Mouse (Mus musculus) liver, embryonic 12.5 days (tissue): Measurements from ENCODE around the gene Tulp2. TPM values are rescaled to one million over a fixed set of nuclear protein-coding genes. Genes with fewer than 3 reads are reported as not detected.

Experiments used
- ATAC-seq: fragments of 200-750 bp; cut with Nextera tagmentation; 2 replicates; pipeline ENCODE4 v1.8.0; 2017; ENCODE audit warnings: moderate number of reproducible peaks, mild to moderate bottlenecking, moderate library complexity
- H3K27ac ChIP-seq: fragments of 300-500 bp; sonication (generic); 2 replicates; pipeline ENCODE4 v1.5.1; 2016; ENCODE audit warnings: mild to moderate bottlenecking
- H3K27me3 ChIP-seq: fragments of 300-500 bp; sonication (generic); replicated peaks from 2 replicates; pipeline ENCODE4 v1.6.1; 2016; ENCODE audit warnings: mild to moderate bottlenecking, moderate library complexity
- H3K36me3 ChIP-seq: fragments of 300-500 bp; sonication (generic); 2 replicates; pipeline ENCODE4 v1.6.1; 2016; ENCODE audit warnings: mild to moderate bottlenecking, moderate library complexity
- H3K4me1 ChIP-seq: fragments of 300-500 bp; sonication (generic); 2 replicates; pipeline ENCODE4 v1.6.1; 2016
- H3K4me2 ChIP-seq: fragments of 300-500 bp; sonication (generic); 2 replicates; pipeline ENCODE4 v1.6.1; 2016; ENCODE audit warnings: mild to moderate bottlenecking, moderate library complexity
- H3K4me3 ChIP-seq: fragments of 300-500 bp; sonication (generic); 2 replicates; pipeline ENCODE4 v1.5.1; 2016; ENCODE audit warnings: mild to moderate bottlenecking, moderate library complexity
- H3K9ac ChIP-seq: fragments of 300-500 bp; sonication (generic); 2 replicates; pipeline ENCODE4 v1.6.1; 2016; ENCODE audit warnings: mild to moderate bottlenecking, moderate library complexity
- H3K9me3 ChIP-seq: fragments of 300-500 bp; sonication (generic); replicated peaks from 2 replicates; pipeline ENCODE4 v1.6.1; 2016; ENCODE audit warnings: mild to moderate bottlenecking, moderate library complexity
- WGBS: fragments of 180-500 bp; shearing (Covaris S2); methylation state at CpG from one replicate; pipeline ENCODE4 v1.1.7; 2016; ENCODE audit not compliant: insufficient replicate concordance; 5-methylcytosine and 5-hydroxymethylcytosine counted together
- polyA plus RNA-seq: library from polyadenylated mRNA; unstranded; fragments of >200 nt; fragmentation: Nextera tagmentation; extraction: Ambion mirVana; gene quantifications from 2 replicates; pipeline ENCODE4 v1.2.1, GENCODE M21; 2016

Tulp2 gene
- polyA plus RNA-seq, 1 experiment from 2014 or later = 2.0 TPM

DNA sequence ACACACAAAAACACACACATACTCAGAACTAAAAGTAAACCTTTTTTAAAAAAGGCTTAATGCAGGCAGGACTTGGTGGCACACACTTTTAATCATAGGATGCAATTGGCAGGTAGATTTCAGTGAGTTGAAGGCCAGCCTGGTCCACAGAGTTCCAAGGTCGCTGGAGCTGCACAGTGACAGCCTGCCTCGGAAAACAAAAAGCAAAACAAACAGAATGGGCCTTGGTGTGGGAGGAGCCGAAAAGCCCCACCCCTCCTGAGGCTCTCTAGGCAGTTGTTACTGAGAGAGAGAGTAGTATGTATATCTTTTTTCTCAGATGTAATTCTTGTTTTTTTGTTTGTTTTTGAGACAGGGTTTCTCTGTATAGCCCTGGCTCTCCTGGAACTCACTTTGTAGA lies 9.6 kb downstream of the Tulp2 start:
- Histone ChIP-seq H3K9ac (peak overlapping the region; percentile 22), H3K27ac (peak overlapping the region; percentile 74), H3K4me2 (peak overlapping the region; percentile 48), H3K4me1 (peaks cover 76% of the 10 kb centered on the region), H3K36me3 (peaks cover 44% of the 10 kb centered on the region), H3K9me3 (no peaks in the 10 kb centered on the region), H3K4me3 (peak overlapping the region; percentile 18), H3K27me3 (no peaks in the 10 kb centered on the region)
- 12% methylated on average over 3 of the region's 3 CpGs for WGBS
- ATAC-seq = peak; percentile 57; the same call in 1 of the 2 replicates

DNA sequence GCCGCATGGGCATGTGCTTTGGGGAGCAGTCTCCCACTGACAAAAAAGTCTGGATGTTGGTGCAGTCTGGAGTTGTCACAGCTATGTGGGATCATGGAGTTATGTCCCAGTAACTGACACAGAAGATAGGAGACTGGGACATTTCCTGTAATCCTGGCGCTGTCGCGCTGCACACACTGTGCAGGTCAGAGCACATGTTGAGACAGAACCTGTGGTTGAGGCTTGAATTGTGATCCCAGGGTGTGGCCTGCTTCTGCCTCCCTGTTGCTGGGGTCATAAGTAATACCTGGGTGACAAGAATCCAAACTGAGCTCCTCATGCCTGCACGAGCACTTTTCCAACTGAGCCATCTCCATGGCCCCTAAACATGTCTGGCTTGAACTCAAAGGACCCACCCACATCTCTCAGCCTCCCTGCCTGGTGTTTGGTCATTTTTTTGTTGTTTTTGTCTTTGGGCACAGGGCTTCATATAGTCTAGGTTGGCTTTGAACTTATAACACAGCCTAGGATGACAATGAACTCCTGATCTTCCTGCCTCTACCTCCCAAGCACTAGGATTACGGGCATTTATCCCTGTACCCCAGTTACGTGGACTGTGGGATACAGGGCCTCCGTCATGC lies 10.7 kb downstream of the Tulp2 start:
- no peak for ATAC-seq
- Histone ChIP-seq H3K36me3 (peaks cover 55% of the 10 kb centered on the region), H3K4me1 (peaks cover 65% of the 10 kb centered on the region), H3K27me3 (no peaks in the 10 kb centered on the region), H3K27ac (peak overlapping the region; percentile 74; the same call in 1 of the 2 replicates), H3K9ac (0 out of 2 replicates have a peak overlapping the region, but pooled peaks have one; percentile 24), H3K4me2 (no peak overlapping the region), H3K9me3 (no peaks in the 10 kb centered on the region), H3K4me3 (no peak overlapping the region)
- WGBS = 91% methylated on average over 8 of the region's 8 CpGs

DNA sequence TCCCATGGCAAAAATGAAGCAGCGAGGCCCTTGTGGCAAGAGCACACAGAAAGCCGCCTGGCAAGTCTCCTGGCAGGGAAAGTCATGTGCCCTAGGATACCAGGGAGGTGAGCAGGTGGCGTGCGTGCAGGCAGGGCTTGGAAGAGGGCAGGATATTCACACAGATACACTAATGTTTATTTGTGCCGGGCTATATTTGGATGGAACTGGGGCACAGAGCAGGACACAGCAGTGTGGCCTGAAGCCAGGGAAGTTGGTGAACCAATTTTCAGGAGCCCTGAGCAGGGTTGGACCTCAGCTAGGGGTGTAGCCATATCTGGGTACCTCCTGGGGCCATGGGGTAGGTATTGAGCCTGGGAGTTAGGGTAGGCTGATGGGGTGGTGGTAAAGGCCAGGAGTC lies 11.3 kb downstream of the Tulp2 start:
- no peaks in the 10 kb centered on the region for H3K27me3 ChIP-seq
- H3K4me1 ChIP-seq = peaks cover 59% of the 10 kb centered on the region
- no peak for ATAC-seq
- WGBS = 88% methylated on average over 5 of the region's 5 CpGs
- no peak overlapping the region for H3K4me3 ChIP-seq
- no peak overlapping the region for H3K9ac ChIP-seq
- H3K4me2 ChIP-seq = no peak overlapping the region
- no peaks in the 10 kb centered on the region for H3K9me3 ChIP-seq
- H3K27ac ChIP-seq = peak overlapping the region; percentile 17; the same call in 1 of the 2 replicates
- peaks cover 61% of the 10 kb centered on the region for H3K36me3 ChIP-seq

DNA sequence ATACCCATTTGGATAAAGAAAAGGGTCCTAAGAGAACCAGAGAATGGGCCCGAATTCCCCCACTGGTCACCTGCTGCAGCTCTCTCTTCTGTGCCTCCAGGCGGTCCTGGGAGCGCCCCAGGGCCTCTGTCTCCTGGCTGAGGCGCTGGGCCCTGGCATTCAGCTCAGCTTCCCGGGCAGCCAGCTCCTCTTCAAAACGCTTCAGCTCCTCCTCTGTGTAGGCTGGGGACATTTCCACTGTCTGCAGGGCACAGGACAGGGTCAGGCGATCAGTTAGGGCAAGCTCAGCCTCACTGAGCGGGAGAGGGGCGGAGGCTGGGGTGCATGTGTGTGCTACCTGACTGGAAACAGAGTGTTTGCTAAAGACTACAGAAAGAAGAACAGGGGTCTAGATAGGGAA lies 12.9 kb downstream of the Tulp2 start:
- H3K27ac ChIP-seq = no peak overlapping the region
- peaks cover 77% of the 10 kb centered on the region for H3K36me3 ChIP-seq
- no peak for ATAC-seq

DNA sequence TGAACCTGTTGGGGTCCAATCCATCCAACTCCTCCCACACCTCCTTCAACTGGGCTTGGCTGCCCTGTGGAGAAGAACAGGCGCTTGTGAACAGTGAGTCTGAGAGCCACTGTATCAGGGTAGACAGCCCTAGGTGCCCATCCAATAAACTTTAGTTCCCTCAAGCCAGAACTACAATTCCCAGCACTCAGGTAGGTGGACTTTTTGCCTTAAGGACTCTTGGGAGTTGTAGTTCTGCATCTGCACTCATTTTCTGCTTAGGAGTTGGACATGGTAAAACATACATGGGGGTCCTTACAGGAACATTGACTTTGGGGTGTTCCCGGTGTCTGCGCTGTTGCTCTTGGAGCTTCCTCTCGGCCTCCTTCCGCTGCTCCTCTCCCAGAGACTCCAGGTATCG lies 16.8 kb downstream of the Tulp2 start:
- H3K4me1 ChIP-seq = peaks cover 9% of the 10 kb centered on the region
- no peaks in the 10 kb centered on the region for H3K27me3 ChIP-seq
- H3K4me2 ChIP-seq = no peak overlapping the region
- no peak overlapping the region for H3K4me3 ChIP-seq
- no peak for ATAC-seq
- 95% methylated on average over 6 of the region's 6 CpGs for WGBS
- no peak overlapping the region for H3K9ac ChIP-seq
- H3K9me3 ChIP-seq = no peaks in the 10 kb centered on the region
- no peak overlapping the region for H3K27ac ChIP-seq
- H3K36me3 ChIP-seq = peaks cover 100% of the 10 kb centered on the region

More for the DNA sequence above, 12.9 kb downstream of the Tulp2 start:
- Histone ChIP-seq H3K9me3 (no peaks in the 10 kb centered on the region), H3K4me1 (peaks cover 43% of the 10 kb centered on the region), H3K27me3 (no peaks in the 10 kb centered on the region), H3K4me2 (no peak overlapping the region), H3K9ac (no peak overlapping the region), H3K4me3 (no peak overlapping the region)
- WGBS = 81% methylated on average over 9 of the region's 9 CpGs

DNA sequence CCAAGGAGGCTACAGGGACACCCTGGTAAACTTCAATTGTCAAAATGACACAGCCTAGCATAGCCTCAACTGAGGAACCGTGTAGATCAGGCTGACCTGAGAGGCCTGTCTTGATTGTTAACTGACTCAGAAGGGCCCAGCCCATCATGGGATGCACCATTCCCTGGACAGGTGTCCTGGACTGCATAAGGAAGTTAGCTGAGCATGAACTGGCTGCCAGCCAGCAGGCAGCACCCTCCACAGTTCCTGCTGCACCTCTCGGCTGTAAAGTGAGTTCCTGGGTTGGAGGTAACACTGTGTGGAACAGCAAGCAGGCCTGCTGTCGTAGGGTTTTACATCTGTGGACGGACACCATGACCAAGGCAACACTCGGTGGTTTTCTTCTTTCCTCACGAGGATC lies 25.9 kb downstream of the Tulp2 start:
- Histone ChIP-seq H3K36me3 (peaks cover 53% of the 10 kb centered on the region), H3K9ac (peak overlapping the region; percentile 88), H3K4me1 (peaks cover 38% of the 10 kb centered on the region), H3K4me2 (peak overlapping the region; percentile 94), H3K9me3 (no peaks in the 10 kb centered on the region), H3K27ac (peak overlapping the region; percentile 98), H3K27me3 (no peaks in the 10 kb centered on the region), H3K4me3 (peak overlapping the region; percentile 83)
- 87% methylated on average over 6 of the region's 6 CpGs for WGBS
- ATAC-seq = no peak

DNA sequence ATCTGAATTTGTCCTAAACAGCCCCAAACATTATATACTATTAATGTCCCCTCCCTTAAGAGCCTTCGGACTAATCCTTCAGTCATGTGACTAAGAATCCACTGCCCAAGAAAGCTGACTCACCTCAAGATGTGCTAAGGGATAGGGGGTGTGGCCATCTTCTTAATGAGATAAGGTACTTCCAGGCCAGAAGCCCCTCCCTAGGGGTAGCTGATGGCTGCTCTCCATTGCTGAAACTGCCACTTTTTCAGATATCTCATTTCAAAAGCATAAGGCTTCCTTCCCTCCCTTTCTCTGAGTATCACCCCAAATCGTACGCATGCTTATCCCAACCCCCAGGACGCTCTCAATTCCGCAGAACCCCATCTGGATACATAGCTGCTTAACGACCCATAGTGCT lies 26.9 kb downstream of the Tulp2 start:
- 31% methylated on average over 6 of the region's 6 CpGs for WGBS
- peaks cover 38% of the 10 kb centered on the region for H3K4me1 ChIP-seq
- ATAC-seq = peak; percentile 81

DNA sequence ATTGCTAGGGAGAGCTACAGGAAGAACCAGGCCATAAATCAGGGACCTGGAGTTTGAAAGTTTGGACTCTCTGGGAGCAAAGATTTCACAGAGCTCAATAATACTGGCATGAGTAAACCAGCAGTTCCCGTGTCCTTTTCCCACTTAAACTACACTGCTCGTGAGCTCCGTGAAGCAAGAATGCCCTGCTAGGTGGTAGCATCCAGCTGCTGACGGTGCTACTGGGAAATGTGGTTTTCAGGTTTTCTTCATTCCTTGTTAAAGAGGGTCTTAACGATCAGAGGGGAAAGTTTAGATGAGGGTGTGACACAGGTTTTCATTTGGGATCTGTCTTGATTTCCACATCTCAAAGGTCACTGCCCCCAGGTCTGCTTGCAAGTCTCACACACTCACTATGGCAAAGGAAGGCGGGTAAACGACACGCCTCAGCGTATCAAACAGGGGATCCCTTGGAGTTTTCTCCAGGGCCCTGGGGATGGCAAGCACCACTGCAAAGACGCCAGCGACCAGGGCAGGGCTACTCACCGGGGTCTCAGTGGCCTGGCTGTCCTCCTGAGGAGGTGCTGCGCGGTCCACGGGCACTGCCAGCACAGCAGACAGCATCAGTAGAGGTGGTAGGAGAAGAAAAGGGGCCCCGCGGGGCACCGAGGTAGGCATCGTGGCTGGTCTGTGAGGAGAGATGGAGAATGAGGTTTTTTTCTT lies 27.7 kb downstream of the Tulp2 start:
- H3K4me2 ChIP-seq = peak overlapping the region; percentile 94
- peaks cover 36% of the 10 kb centered on the region for H3K36me3 ChIP-seq
- ATAC-seq = peak; percentile 48
- peak overlapping the region; percentile 98 for H3K27ac ChIP-seq
- peaks cover 45% of the 10 kb centered on the region for H3K4me1 ChIP-seq
- peak overlapping the region; percentile 83 for H3K4me3 ChIP-seq
- no peaks in the 10 kb centered on the region for H3K27me3 ChIP-seq
- 20% methylated on average over 19 of the region's 19 CpGs for WGBS
- no peaks in the 10 kb centered on the region for H3K9me3 ChIP-seq
- peak overlapping the region; percentile 88 for H3K9ac ChIP-seq

More for the DNA sequence above, 26.9 kb downstream of the Tulp2 start:
- H3K27ac ChIP-seq = peak overlapping the region; percentile 98
- peak overlapping the region; percentile 83 for H3K4me3 ChIP-seq
- peak overlapping the region; percentile 94 for H3K4me2 ChIP-seq
- no peaks in the 10 kb centered on the region for H3K27me3 ChIP-seq
- peak overlapping the region; percentile 88 for H3K9ac ChIP-seq
- H3K36me3 ChIP-seq = peaks cover 43% of the 10 kb centered on the region
- H3K9me3 ChIP-seq = no peaks in the 10 kb centered on the region

DNA sequence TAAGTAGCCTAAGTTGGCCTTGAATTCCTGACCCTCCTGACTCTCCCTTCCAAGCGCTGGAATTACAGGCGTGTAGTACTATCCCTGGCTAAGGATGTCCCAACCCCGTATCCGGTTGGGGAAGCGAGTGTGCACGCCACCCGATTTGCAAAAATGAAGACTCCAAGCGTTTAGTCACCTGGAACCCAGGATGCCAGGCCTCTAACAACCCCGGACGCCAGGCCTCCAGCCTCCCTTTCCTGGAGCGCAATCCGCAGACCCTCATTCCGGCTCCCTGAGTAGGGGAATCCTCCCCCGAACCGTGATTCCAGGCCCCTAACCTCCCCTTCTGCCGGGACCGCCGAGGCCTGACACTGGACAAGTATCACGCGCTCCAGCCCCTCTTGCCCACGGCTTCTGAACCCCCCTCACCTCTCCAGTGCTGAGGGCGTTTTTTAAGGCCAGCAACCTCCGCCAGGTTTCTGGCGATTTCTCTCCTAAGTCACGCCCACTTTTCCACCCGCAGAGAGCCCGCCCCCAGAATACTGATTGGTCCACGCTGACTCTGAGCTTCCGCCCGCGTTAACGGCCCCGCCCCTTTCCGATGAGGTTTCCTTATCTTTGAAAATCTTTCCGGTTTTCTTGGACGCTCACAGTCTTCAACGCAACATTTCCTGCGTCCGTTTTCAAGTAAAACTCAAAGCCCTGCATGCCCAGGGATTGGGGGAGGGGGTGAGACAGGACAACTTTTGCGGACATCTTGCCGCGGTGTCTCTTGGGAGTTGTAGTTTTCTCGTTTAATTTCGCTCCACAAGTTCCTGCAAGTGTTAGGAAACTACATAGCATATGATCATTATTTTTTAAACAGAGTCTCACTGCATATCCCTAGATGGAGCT lies 28.5 kb downstream of the Tulp2 start, which contains the start of gene Nucb1:
Gene Nucb1, minus strand, starts transcription at position 495 of the 876 bp plus-strand sequence.
- Histone ChIP-seq H3K9ac (peak within 1 kb of the TSS; percentile 88), H3K27me3 (no peaks in the 10 kb centered on the region), H3K4me1 (peaks cover 49% of the 10 kb centered on the region), H3K9me3 (no peaks in the 10 kb centered on the region), H3K4me3 (peak within 1 kb of the TSS; percentile 83), H3K36me3 (peaks cover 27% of the 10 kb centered on the region), H3K4me2 (peak within 1 kb of the TSS; percentile 94), H3K27ac (peak within 1 kb of the TSS; percentile 98)
- peak; percentile 72 for ATAC-seq
- WGBS = under 1% methylated on average over 44 of the region's 44 CpGs

DNA sequence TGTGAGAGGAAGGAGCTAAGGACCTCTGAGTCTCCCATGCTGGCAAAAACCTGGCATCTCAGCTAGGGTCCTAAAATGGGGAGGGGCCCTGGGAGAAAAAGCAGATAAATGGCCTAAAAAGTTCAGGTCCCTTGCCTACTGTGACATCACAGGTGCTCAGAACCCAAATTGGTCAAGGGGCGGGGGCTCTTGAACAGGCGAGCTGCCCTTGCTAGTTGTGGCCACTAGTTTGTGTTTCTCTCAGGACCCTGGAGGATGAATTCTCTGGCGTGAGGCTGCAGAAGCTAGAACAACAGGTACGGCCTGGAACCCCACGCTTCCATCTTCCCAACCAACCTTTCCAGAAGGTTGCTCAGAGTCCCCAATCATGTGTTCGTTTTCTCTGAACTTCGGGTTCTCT lies 32.7 kb downstream of the Tulp2 start:
- H3K4me3 ChIP-seq = no peak overlapping the region
- H3K4me1 ChIP-seq = peaks cover 57% of the 10 kb centered on the region
- H3K9ac ChIP-seq = no peak overlapping the region
- no peaks in the 10 kb centered on the region for H3K27me3 ChIP-seq
- no peak for ATAC-seq
- 84% methylated on average over 7 of the region's 7 CpGs for WGBS
- no peaks in the 10 kb centered on the region for H3K9me3 ChIP-seq
- H3K36me3 ChIP-seq = no peaks in the 10 kb centered on the region
- peak overlapping the region; percentile 66 for H3K4me2 ChIP-seq
- peak overlapping the region; percentile 82 for H3K27ac ChIP-seq

DNA sequence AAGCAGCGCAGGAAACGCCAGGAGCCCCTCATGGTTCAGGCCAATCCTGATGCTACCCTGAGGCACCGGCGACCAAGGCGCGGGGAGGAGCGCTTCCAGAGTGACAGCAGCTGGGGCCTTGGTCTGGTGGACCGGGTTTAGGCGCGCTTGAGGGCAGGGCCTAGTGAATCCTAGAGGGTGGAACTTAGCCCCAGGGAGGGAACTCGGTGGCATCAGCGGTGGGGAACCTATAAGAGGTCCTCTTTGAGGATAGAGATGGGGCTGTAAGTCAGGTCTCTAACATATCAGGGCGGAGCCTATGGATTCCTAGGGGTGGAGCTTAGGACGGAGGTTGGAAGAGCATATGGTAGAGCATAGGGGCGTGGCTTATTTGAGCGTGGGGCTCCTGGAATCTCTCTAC lies 33.8 kb downstream of the Tulp2 start:
- H3K4me1 ChIP-seq = peaks cover 63% of the 10 kb centered on the region
- ATAC-seq = peak; percentile 85
- peak overlapping the region; percentile 30 for H3K4me3 ChIP-seq
- 10% methylated on average over 16 of the region's 16 CpGs for WGBS
- peak overlapping the region; percentile 65 for H3K9ac ChIP-seq
- peak overlapping the region; percentile 82 for H3K27ac ChIP-seq
- no peaks in the 10 kb centered on the region for H3K36me3 ChIP-seq
- H3K27me3 ChIP-seq = no peaks in the 10 kb centered on the region
- peak overlapping the region; percentile 66 for H3K4me2 ChIP-seq
- H3K9me3 ChIP-seq = no peaks in the 10 kb centered on the region
